Mouse (Mus musculus): ENCODE measurements around the gene Mylk4.

The Mylk4 gene

GRCm38 (mm10) chr13:32712568-32712967 is 71.2 kb downstream of the Mylk4 start:
- DNase-seq (ENCODE audit: low spot score in 2 of 2) = no peak

- DNase-seq (ENCODE audit: low spot score in 2 of 2) = no peak
These were observed 75.9 kb downstream of the Mylk4 start for GRCm38 (mm10) chr13:32707894-32708293.

GRCm38 (mm10) chr13:32706651-32707288 is 77.0 kb downstream of the Mylk4 start:
- no peak for DNase-seq (ENCODE audit: low spot score in 2 of 2)

- no peak for DNase-seq (ENCODE audit: low spot score in 2 of 2)
These were observed 78.4 kb downstream of the Mylk4 start for GRCm38 (mm10) chr13:32705315-32705714.

- no peak for DNase-seq (ENCODE audit: low spot score in 2 of 2)
These were observed 78.8 kb downstream of the Mylk4 start for GRCm38 (mm10) chr13:32704911-32705310.

- DNase-seq (ENCODE audit: low spot score in 2 of 2) = no peak
These were observed 82.2 kb downstream of the Mylk4 start for GRCm38 (mm10) chr13:32701564-32701963.

- DNase-seq (ENCODE audit: low spot score in 2 of 2) = no peak
These were observed 84.4 kb downstream of the Mylk4 start for GRCm38 (mm10) chr13:32699376-32699775.

- DNase-seq (ENCODE audit: low spot score in 2 of 2) = no peak
These were observed 84.8 kb downstream of the Mylk4 start for GRCm38 (mm10) chr13:32698956-32699355.

GRCm38 (mm10) chr13:32693886-32694455 is 89.8 kb downstream of the Mylk4 start:
- DNase-seq (ENCODE audit: low spot score in 2 of 2) = no peak

GRCm38 (mm10) chr13:32692563-32692962 is 91.2 kb downstream of the Mylk4 start:
- no peak for DNase-seq (ENCODE audit: low spot score in 2 of 2)

GRCm38 (mm10) chr13:32690279-32690678 is 93.5 kb downstream of the Mylk4 start:
- no peak for DNase-seq (ENCODE audit: low spot score in 2 of 2)

GRCm38 (mm10) chr13:32680868-32681515 is 102.8 kb downstream of the Mylk4 start:
- DNase-seq (ENCODE audit: low spot score in 2 of 2) = peak in 1 of 2 experiments; percentile 67

GRCm38 (mm10) chr13:32680121-32680551 is 103.6 kb downstream of the Mylk4 start:
- DNase-seq (ENCODE audit: low spot score in 2 of 2) = no peak

GRCm38 (mm10) chr13:32678998-32679397 is 104.8 kb downstream of the Mylk4 start:
- no peak for DNase-seq (ENCODE audit: low spot score in 2 of 2)

GRCm38 (mm10) chr13:32670782-32671181 is 113.0 kb downstream of the Mylk4 start:
- DNase-seq (ENCODE audit: low spot score in 2 of 2) = no peak

- no peak for DNase-seq (ENCODE audit: low spot score in 2 of 2)
These were observed 115.5 kb downstream of the Mylk4 start for GRCm38 (mm10) chr13:32668296-32668695.

GRCm38 (mm10) chr13:32667386-32667785 is 116.4 kb downstream of the Mylk4 start:
- no peak for DNase-seq (ENCODE audit: low spot score in 2 of 2)

- DNase-seq (ENCODE audit: low spot score in 2 of 2) = no peak
These were observed 121.7 kb downstream of the Mylk4 start for GRCm38 (mm10) chr13:32662041-32662440.

- peak in 1 of 2 experiments; percentile 28 for DNase-seq (ENCODE audit: low spot score in 2 of 2)
These were observed 123.5 kb downstream of the Mylk4 start for GRCm38 (mm10) chr13:32660294-32660693.

- DNase-seq (ENCODE audit: low spot score in 2 of 2) = no peak
These were observed 124.5 kb downstream of the Mylk4 start for GRCm38 (mm10) chr13:32659271-32659670.

- no peak for DNase-seq (ENCODE audit: low spot score in 2 of 2)
These were observed 126.2 kb downstream of the Mylk4 start for GRCm38 (mm10) chr13:32657583-32657982.
